Mouse (Mus musculus) gastrocnemius, adult 18-20 months (tissue): ENCODE data around the gene Peg3. TPM values are rescaled to one million over a fixed set of nuclear protein-coding genes. Genes with fewer than 3 reads are reported as not detected.

Source experiments
- DNase-seq: peaks from one replicate; pipeline ENCODE4 v3.0.0; 2021; ENCODE audit warnings: low spot score
- total RNA-seq, 2 experiments: library from RNA; stranded (reverse); gene quantifications; 2 replicates each; pipeline ENCODE4 v1.2.3; 2021

Gene Peg3
- total RNA-seq, 2 experiments from 2014 or later: 2.8 to 7.2 TPM

GRCm38 (mm10) chr7:6727351-6728121 lies 2.7 kb downstream of the Peg3 start:
- peak; percentile 82 for DNase-seq

GRCm38 (mm10) chr7:6709396-6709795 lies 20.8 kb downstream of the Peg3 start:
- no peak for DNase-seq

- DNase-seq: no peak
Measured at GRCm38 (mm10) chr7:6708451-6709180, 21.6 kb downstream of the Peg3 start.

DNA sequence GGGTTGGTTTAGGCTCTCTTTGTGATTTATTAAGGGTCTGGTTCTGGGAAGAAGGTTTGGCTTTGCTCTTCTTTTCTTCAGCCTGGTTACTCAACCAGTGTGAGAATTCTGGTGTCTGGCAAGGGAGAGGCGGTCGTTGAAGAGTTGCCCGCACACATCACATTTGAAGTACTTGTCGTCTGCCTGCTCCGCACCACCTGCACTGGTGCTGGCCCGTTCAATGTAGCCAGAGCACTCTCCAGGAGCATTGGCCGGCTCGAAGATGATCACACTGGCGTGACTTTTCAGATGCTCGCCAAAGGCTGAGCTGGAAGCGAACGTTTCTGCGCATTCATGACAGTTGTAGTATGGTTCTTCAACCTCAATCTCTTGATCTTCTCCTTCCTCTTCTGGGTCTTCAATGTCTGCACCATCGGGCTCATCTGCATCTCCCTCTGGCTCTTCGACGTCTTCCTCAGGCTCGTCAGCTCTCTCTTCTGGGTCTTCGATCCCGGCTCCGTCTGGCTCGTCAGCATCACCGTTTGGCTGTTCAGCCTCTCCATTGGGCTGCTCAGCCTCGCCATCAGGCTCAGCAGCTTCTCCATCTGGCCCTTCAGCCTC lies 22.7 kb downstream of the Peg3 start:
- no peak for DNase-seq

GRCm38 (mm10) chr7:6699230-6699629 lies 31.0 kb downstream of the Peg3 start:
- DNase-seq: no peak

GRCm38 (mm10) chr7:6696241-6697045 lies 33.8 kb downstream of the Peg3 start, which contains the start of gene Zim1:
TSS of gene Zim1 (minus strand) at chr7:6696450.
- peak; percentile 85 for DNase-seq

DNA sequence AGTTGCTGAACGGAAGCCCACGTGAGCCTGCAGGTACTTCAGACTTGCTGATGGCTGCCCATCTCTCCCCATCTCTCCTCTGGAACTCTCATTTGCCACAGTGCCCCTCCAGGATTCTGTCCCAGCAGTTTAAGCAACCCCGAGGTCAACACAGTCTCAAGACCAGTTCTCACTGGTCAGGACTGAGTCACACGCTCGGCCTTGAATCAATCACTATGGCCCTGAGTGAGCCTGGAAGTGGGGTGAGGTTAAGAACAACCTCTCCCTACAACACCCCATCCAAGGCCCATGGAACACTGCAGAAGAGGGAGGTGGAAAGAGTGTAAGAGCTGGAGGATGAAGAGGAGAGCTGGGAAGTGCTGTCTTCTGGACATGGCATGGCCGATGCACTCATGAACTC lies 44.7 kb downstream of the Peg3 start:
- no peak for DNase-seq

DNA sequence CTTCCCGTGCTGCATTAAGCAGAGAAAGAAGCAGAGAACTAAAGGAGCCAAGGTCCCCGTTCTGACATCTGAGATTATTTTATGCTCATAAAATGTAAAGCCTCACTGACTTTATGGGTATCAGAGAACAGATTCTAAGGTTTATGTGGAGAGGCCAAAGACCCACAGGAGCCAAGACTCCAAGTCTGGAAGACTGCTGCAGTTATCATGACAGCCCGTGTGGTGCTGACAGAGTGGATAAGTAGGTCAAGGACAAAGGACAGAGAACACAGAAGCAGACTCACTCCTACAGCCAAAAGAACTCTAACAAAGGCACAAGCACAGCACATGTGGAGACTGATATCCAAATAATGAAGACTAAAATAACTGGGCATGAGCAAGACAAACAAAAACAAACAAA lies 63.5 kb downstream of the Peg3 start:
- DNase-seq: no peak

- DNase-seq: no peak
Measured at GRCm38 (mm10) chr7:6663430-6663829, 66.8 kb downstream of the Peg3 start.

DNA sequence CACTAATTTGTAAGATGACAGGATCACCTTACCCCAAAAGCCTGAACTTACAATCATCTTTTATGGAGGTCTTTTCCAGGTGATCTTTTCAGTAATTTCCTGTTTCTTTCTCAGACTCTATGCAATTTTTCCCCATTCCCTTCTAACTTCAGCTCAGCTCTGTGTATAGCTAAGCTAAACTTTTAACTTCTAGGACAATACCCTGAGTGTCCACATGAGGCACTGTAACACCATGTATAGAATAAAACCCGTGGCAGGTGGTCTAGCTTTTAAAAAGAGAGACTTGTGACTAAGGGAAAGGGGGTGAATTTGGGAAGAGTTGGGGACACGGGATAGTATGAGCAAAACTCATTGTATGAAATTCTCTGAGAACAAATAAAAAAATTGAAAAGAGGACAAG lies 70.6 kb downstream of the Peg3 start:
- peak; percentile 17 for DNase-seq

DNA sequence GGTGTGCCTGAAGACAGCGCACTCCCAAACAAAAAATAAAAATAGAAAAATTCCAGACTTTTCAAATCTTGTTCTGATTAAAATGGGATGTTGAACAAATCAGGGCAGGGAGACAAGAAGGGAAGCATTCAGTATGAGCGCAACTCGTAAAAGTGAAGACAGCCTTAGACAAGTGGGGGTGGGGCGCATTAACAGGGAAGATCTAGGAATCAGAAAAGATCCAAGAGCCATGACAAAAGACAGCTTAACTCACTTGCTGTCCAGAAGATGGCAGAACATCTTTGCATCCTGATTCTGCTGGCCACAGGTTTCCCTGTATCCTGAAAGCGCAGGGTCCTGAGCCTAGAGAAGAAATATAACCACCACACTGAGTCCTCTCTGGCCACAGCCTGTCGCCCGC lies 71.6 kb downstream of the Peg3 start:
- no peak for DNase-seq

Other genes starting within 250 kb of the Peg3 start
- gene Olfr5, start 243.5 kb downstream of the Peg3 start, total RNA-seq: not detected
- not detected for gene Olfr1347, start 230.7 kb downstream of the Peg3 start, total RNA-seq
- not detected for gene Olfr1348, start 221.7 kb downstream of the Peg3 start, total RNA-seq
- not detected for gene Olfr1349, start 207.5 kb downstream of the Peg3 start, total RNA-seq
- gene Olfr1350, start 165.6 kb downstream of the Peg3 start, total RNA-seq: not detected
- gene Zim1, start 34.0 kb downstream of the Peg3 start, total RNA-seq: 1 to 10 TPM; 2.4 to 6.0 TPM
- under 1 TPM in 1 of 2 experiments, not detected in 1; 0.39 TPM for gene Usp29, start 147 bp upstream of the Peg3 start, total RNA-seq